Mouse (Mus musculus): ENCODE data around the gene Vstm4.

The Vstm4 gene

GRCm38 (mm10) chr14:32859831-32860569 lies 3.4 kb downstream of the Vstm4 start:
- no peak for DNase-seq (ENCODE audit: low spot score)

- DNase-seq (ENCODE audit: low spot score), result peak; percentile 28
Observed at GRCm38 (mm10) chr14:32861149-32861581, 4.6 kb downstream of the Vstm4 start.

GRCm38 (mm10) chr14:32861656-32862055 lies 5.1 kb downstream of the Vstm4 start:
- no peak for DNase-seq (ENCODE audit: low spot score)

DNA sequence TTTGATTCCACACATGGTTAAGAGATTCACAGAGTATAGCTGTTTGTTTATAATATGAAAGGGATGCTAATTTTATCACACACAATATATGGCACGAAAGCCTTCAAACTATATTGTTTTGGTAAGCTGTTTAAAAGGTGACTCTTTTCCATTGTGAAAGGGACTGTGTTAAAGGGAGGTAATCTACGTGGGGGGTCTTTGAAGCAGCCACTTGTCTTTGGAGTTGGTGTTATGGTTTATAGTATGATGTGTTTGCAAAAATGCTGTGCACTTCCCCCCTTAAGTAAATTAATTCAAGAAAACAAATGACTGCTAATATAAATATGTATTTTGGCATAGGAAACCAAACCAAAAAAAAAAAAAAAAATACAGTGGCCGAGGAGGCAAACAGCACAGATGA lies 8.8 kb downstream of the Vstm4 start:
- no peak for DNase-seq (ENCODE audit: low spot score)

GRCm38 (mm10) chr14:32871963-32872362 lies 15.4 kb downstream of the Vstm4 start:
- no peak for DNase-seq (ENCODE audit: low spot score)

DNA sequence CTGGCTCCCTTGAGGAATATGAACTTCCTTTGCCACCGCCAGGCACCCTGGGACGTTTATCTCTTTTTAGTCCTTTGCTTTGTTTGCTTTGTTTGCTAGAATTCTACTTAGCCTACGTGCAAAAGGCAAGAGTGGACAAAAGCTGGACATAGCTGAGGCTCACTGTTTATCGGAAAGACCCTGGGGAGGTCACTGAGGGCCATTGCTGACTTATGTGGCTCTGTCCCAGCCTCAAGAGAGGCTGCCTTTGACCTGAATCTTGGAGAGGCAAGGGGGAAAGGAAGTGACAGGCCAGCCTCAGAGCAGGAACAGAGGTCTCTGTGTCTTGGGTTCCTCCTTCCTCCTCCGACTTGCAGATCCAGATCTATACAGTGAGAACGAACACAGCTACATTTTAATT lies 21.0 kb downstream of the Vstm4 start:
- no peak for DNase-seq (ENCODE audit: low spot score)

DNA sequence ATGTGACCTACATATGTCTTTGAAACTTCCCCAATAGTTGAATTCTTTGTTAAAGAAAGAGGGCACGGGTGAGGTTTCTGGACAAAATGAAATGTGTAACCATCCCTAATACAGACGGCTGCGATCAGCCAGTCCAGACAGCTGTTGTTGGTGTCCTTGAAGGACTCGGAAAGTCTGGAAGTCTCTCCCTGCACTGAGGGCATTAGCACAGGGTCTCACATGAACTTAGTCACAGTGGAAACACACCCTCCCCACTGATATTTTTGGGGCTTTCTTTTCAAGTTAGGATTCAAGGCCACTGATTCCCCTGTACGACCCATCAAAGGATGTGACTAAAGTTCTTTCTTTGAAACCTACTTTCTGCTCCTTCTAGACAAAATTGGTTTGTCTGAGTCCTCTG lies 23.8 kb downstream of the Vstm4 start:
- no peak for DNase-seq (ENCODE audit: low spot score)

DNA sequence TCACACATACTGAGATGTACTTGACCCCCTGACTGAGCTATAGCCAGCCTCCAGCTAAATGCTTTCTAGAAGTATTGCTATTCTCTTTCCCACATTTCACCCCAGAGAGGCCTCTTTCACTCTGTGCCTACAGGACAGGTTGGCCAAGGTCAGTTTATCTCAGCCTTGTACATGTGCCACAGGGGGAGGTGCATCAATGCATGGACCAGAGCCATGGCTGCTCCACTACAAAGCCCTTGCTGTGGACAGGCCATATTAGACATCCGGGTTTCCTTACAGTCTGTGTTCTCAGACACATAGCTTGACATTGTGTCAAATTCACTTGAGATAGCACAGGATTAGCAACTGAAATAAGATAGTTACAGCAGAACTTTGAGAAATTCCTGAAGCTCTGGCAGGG lies 25.1 kb downstream of the Vstm4 start:
- no peak for DNase-seq (ENCODE audit: low spot score)

- peak; percentile 35 for DNase-seq (ENCODE audit: low spot score)
Observed at GRCm38 (mm10) chr14:32888876-32889674, 32.5 kb downstream of the Vstm4 start.

GRCm38 (mm10) chr14:32894341-32894853 lies 37.8 kb downstream of the Vstm4 start:
- DNase-seq (ENCODE audit: low spot score), result peak; percentile 58

- DNase-seq (ENCODE audit: low spot score), result no peak
Observed at GRCm38 (mm10) chr14:32894878-32895277, 38.3 kb downstream of the Vstm4 start.

DNA sequence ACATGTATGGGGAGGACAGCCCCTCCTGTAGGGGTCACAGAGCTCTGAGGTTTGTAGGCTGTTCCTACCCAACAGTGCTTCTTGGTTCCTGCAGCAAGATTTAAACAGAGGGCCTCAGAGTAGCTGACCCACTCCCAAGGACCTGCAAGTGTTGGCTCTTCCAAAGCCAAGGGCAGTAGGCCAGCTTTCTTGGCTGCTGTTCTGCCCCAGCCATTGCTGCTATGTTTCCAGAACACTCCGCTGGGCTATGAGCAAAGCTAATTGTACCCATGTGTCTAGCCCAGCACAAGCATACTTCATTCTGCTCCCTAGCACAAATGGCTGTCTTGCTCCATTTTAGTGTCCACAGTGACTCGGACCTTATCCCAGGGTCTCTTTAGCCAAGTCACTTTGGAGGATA lies 40.3 kb downstream of the Vstm4 start:
- peak; percentile 33 for DNase-seq (ENCODE audit: low spot score)

DNA sequence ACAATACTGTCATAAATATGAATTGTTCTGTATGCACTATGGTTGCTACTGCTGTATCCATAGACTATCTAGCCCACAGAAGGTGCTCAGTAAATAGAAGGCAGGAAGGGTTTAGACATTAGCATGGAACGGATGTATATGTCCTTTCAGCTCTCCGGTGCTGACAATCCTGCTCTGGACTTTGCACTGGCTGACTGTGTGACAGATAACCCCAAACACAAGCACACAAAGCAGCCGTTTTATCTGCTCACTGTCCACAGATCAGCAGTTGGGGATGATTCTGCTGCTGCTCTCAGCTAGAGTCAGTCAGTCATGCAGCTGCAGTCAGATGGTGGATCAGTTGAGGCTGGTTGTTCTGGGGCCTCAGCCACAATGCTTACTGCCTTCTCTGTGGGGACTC lies 46.6 kb downstream of the Vstm4 start:
- DNase-seq (ENCODE audit: low spot score), result no peak

- DNase-seq (ENCODE audit: low spot score), result no peak
Observed at GRCm38 (mm10) chr14:32906545-32906944, 50.0 kb downstream of the Vstm4 start.

DNA sequence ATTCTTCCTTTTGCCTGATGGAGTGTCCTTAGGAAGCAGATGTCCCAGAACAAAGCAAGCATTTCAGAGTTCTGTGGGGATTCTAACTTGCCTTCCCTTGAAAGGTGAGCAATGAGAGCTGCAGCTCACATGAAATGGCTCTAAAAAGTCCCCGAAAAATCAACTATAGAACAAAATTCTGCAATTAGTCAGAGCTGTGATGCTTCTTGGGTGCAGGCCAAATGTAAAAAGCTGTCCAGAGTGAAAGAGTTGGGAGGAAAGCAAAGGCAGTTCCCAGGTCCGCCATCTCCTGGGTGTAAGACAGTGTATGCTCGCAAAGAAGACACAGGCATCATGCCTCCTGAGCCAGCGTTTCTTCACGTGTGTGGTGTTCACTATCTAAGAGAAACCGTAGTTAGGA lies 52.6 kb downstream of the Vstm4 start:
- DNase-seq (ENCODE audit: low spot score), result no peak

DNA sequence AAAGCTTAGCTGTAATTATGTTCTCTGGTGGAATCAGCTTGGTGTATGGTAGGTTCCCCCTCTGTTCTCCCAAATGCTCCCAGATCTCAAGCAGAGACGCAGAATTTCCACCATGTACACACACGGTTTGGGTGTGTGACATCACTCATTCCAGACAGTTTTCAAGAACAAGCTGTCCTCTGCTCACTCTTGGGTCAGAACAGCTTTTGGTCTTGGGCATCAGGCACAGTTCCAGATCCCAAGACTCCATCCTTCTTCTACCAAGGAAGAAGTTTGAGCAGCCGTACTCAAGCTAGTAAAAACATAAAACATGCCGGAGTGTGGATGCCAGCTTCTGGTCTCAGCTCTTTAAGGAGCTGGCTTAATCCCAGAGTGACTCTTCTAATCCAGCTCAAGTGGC lies 54.6 kb downstream of the Vstm4 start:
- peak; percentile 52 for DNase-seq (ENCODE audit: low spot score)

DNA sequence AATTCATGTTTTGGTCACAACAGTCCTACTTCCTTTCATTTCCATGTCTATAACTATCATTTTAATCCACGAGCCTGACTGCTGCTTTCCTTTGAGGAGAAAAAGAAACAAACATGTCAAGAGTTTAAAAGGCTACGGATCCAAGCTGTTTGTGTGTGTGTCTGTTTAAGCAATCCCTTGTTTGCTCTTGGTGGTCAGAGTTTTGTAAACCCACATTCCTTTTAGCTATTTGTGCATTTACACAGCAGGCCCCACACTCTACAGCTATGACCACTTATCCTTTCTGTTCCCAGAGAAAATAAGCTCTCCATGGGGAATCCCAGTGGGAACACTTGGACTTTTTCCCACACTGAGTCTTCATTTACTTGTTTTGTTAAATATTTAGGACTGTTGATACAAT lies 58.8 kb downstream of the Vstm4 start:
- DNase-seq (ENCODE audit: low spot score), result peak; percentile 22

DNA sequence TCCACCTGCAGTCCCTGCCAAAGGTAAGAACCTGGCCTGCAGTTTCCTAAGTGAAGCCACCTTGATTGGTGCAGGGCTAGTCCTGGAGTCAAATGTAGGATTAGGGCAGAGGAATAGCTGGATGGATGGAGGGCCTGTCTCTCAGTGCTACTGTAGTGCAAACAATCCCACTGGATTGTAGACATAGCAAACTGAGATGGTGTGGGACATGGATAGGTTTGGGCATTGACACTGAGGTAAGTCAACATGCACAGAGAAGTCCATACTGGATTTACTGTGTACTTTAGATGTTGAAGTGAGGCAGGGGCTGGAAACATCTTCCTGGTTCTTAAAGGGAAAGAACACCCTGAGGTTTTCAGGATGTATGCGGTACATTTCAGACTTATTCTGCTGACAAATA lies 61.4 kb downstream of the Vstm4 start:
- no peak for DNase-seq (ENCODE audit: low spot score)

- no peak for DNase-seq (ENCODE audit: low spot score)
Observed at GRCm38 (mm10) chr14:32923871-32924270, 67.3 kb downstream of the Vstm4 start.

DNA sequence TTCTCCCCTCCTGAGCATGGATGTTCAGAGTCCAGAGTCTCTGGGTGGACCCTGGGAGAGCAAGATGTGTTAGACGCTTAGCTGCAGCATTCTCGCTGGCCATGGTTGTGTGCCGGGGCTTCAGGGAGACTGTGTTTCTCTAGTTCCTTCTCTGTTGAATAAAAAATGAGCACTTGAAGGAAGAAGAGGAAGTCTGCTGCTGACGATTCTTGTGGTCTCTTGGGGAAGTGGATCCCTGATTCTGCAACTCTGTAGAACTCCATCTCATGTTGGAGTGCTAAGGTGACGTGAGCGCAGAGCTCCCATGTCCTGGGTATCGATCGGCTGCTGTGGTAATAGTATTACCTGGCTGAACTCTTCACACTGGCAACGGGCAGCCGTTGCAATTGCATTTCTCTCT lies 75.2 kb downstream of the Vstm4 start:
- no peak for DNase-seq (ENCODE audit: low spot score)

DNA sequence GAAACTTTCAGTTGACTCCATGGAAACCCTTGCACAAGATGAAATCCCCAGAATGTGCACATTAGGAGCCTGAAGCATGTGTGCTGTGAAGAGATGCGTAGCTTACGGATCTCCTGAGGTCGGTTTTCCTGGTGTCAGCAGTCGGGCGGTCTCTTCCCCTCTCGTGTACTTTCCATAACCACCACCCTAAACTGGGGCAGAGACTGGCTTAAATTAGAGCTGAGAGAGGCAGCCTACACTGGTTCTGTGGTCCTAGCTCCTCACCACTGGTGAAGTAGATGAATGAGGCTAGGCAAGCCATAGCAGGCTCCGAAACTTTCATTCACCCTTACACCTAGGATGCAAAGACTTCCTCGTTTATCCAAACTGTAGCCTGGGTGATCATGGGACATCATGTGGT lies 75.7 kb downstream of the Vstm4 start:
- no peak for DNase-seq (ENCODE audit: low spot score)

DNA sequence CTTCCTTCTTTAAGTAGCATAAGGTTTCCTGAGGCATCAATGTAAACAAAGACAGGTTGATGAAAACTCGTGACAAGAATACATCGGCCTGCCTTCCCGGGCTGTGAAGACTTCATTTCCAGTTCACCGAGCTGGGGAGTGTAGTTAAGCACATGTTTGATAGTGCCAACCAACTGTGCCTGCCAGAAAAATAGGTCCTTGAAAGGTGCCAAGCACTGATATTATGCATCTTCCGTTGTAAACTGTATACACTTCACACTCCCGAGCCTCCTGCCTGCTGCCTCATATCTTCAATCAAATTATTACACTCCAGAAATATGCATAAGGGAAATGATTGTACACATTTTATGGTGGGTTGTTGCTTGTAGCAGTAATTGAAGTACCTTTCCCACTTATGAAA lies 77.5 kb downstream of the Vstm4 start:
- DNase-seq (ENCODE audit: low spot score), result no peak

DNA sequence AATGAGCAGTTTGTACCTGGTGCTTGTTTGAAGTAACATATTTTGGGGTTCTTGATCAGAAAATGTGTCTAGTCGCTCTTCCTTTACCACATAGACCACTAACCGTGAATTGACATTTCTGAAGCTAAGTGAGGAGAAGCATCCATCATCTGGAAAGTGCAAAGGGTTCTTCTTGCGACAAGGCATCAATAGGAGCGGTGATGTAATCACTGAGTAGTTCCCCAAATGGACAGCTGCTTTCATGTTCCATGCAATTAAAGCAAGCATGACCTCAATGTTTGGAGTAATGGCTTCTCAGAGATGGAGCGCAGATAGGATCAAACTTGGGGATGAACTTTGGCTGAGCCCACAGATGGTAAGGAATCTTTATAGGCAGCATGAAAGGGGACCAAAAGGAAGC lies 82.7 kb downstream of the Vstm4 start:
- DNase-seq (ENCODE audit: low spot score), result no peak
